Mouse (Mus musculus) cerebellum, adult (tissue): Measurements from ENCODE around the gene Setd5.

Experiments
- ATAC-seq: cut with Nextera tagmentation; 2 replicates; pipeline ENCODE4 v1.9.2; 2017; ENCODE audit warnings: mild to moderate bottlenecking, moderate library complexity, mixed read lengths; ENCODE audit not compliant: insufficient number of reproducible peaks, low FRiP score, low TSS enrichment

Gene Setd5

GRCm38 (mm10) chr6:113076686-113077516 lies at the start of gene Setd5:
TSS of gene Setd5 (plus strand) at chr6:113077365.
- ATAC-seq = peak; percentile 88

- ATAC-seq = no peak
These were observed 49.7 kb upstream of the Setd5 start for GRCm38 (mm10) chr6:113027446-113027845.

GRCm38 (mm10) chr6:113029006-113029405 lies 48.2 kb upstream of the Setd5 start:
- no peak for ATAC-seq

- peak; percentile 68; the same call in 1 of the 2 replicates for ATAC-seq
These were observed 46.6 kb upstream of the Setd5 start for GRCm38 (mm10) chr6:113030553-113030952.

DNA sequence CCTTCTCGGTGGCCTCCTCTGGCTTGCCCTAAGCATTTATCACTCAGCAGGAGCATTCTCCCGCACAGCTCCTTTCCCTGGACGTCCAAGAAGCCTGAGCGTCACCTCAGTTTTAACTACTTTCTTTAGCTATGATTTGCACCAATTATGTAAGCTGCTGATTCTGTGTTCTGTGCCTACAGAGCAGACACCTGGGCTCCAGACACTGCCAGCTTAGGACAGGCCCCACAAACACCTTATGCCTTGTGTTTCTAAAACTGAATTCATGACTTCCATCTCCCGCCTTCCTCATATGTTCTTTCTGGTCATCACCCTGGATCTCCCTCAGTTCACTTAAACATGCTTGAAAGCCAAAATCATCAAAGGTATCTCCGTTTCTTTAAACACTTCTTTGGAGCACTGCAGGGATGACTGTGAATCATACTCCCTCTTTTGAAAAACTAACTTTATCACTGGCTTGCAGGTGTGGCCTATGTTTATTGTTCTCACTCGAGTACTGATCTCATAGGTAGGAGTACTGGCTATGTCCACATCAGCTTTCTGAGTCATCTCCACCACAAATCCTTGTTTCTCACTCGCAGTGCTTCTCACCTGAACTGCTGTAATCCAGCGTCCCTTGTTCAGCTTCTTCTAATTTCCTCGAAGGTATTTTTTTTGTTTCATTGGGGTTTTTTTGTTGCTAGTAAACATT lies 46.0 kb upstream of the Setd5 start:
- peak; percentile 72; the same call in 1 of the 2 replicates for ATAC-seq

DNA sequence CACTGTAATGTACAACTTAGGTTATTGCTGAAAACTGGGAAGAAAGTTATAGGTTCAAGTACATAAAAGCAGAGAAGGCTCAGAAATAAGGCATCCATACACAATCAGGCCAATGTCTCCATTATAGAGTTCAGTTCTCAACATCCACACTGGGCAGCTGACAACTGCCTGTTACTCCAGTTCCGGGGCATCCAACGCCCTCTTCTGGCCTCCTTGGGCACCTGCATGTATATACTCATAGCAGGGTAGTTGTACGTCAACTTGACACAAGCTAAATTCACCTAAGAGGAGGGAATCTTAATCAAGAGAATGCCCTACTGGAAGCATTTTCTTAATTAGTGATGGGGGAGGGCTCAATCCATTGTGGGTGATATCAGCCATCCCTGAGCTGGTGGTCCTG lies 45.0 kb upstream of the Setd5 start:
- no peak for ATAC-seq

- no peak for ATAC-seq
These were observed 44.0 kb upstream of the Setd5 start for GRCm38 (mm10) chr6:113033185-113033584.

GRCm38 (mm10) chr6:113034466-113034865 lies 42.7 kb upstream of the Setd5 start:
- ATAC-seq = no peak

DNA sequence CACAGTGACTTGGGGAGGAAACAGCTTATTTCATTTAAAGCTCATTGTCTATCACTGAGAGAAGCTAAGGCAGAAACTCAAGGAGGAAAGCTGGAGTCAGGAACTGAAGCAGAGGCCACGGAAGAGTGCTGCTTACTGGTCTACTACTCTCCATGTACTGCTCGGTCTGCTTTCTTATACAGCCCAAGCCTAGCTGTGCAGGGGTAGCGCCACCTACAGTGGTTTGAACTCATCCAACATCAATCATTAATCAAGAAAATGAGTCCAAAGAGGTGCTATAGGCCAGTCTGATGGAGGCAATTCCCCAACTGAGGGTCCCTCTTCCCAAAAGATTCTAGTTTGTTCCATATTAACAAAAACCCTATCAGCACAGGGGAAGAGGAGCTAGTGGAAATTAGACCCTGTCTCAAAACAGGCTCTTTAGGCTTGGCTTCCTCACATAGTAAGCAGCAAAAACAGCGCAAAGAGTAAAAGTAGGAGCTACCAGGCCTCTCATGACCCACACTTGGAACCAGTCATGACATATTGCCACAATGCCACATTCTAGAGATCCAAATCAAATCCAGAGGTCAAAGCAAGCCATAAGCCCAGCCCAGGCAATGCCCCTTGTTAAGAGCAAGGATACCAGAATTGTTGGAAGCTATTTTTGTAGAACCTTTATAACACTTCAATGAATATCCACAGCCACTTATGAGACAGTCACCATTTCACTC lies 40.5 kb upstream of the Setd5 start:
- no peak for ATAC-seq

- peak; percentile 72; the same call in 1 of the 2 replicates for ATAC-seq
These were observed 39.0 kb upstream of the Setd5 start for GRCm38 (mm10) chr6:113037946-113038734.

GRCm38 (mm10) chr6:113038735-113039058 lies 38.5 kb upstream of the Setd5 start:
- ATAC-seq = no peak

DNA sequence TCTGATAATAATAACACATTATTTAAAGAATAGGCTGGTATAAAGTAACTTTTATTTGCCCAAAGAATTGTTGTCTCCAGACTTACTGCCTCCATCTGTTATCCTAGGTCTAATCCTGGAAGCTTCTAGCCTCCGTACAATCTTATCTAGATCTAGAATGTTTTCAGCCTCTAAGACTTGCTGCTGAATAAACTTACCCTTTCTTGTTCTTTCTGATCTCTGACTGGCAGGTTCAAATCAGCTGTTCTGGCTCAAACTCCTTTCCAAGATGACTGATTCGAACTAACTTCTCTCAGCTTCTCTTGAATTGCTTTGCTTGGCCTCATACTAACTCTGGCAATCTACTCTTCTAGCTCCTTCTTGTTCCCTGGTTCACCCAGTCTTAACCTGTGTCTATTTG lies 36.8 kb upstream of the Setd5 start:
- ATAC-seq = no peak

DNA sequence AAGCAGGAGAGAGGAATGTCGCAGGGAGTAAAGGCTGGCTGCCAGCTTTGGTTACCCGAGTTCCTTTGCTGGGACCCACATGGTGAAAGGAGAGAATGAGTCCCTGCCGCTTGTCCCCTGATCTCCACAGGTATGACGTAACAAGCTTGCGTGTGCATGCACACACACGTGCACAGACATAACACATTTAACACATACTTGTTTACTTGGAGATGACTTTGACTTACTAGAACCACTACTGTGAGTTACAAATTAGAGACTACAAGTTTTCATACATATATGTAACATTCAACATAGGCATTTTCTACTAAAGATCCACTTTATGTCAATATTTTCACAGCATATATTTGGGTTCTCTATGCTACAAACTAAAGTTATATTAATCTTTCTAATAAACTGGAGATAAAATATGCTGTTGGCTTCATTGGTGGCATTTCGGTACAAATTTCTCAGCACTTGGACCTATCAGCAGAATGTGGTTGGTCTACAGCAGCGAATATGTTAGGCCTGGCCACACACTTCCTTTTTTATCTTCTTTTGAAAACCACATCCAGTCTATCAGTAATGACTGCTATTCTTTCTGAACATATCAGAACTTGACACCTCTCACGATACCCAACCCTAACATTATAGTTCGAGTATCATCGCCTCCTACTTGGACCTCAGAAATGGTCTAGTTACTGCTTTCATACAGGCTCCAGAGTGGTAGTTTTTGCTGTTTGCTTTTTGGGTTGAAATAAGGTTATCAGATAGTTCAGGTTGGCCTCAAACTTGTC lies 35.8 kb upstream of the Setd5 start:
- ATAC-seq = no peak

DNA sequence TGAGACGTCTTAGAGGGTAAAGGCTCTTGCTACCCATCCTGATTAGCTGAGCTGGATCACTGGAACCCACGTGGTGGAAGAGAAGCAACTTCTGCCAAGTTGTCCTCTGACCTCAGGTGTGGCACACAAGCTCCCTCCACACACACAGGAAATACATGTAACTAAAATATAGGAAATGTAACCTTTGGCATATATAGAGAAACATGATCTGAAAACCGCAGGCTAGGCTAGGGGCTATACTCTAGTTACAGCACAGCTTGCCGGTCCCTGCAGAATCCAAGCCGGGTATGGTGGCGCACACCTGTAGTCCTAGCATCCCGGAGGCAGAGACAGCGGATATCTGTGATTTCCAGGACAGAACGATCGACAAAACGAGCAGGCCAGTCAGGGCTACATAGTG lies 31.6 kb upstream of the Setd5 start:
- peak; percentile 33; the same call in 1 of the 2 replicates for ATAC-seq

- peak; percentile 99 for ATAC-seq
These were observed 30.9 kb upstream of the Setd5 start, which contains the start of gene Thumpd3 for GRCm38 (mm10) chr6:113046041-113046975. TSS of gene Thumpd3 (plus strand) at chr6:113046225.

GRCm38 (mm10) chr6:113047016-113047746 lies 30.0 kb upstream of the Setd5 start:
- no peak for ATAC-seq

GRCm38 (mm10) chr6:113048371-113048770 lies 28.8 kb upstream of the Setd5 start:
- ATAC-seq = no peak

GRCm38 (mm10) chr6:113049159-113049558 lies 28.0 kb upstream of the Setd5 start:
- no peak for ATAC-seq
